Mouse (Mus musculus) kidney, embryonic 16.5 days (tissue): Measurements from ENCODE around the gene Crebl2. TPM values are rescaled to one million over a fixed set of nuclear protein-coding genes. Genes with fewer than 3 reads are reported as not detected.

Experiments
- ATAC-seq: fragments of 200-750 bp; cut with Nextera tagmentation; 2 replicates; pipeline ENCODE4 v1.8.0; 2017; ENCODE audit warnings: moderate TSS enrichment; ENCODE audit not compliant: low FRiP score, low TSS enrichment
- H3K27ac ChIP-seq: fragments of 300-500 bp; sonication (generic); 2 replicates; pipeline ENCODE4 v1.5.1; 2014; ENCODE audit warnings: low read length
- H3K27me3 ChIP-seq: fragments of 300-500 bp; sonication (generic); 2 replicates; pipeline ENCODE4 v1.6.1; 2014; ENCODE audit warnings: low read length, control low read depth, mixed read lengths; ENCODE audit not compliant: insufficient read depth
- H3K36me3 ChIP-seq: fragments of 300-500 bp; sonication (generic); 2 replicates; pipeline ENCODE4 v1.6.1; 2014; ENCODE audit warnings: low read length, control low read depth, mixed read lengths; ENCODE audit not compliant: insufficient read depth
- H3K4me1 ChIP-seq: fragments of 300-500 bp; sonication (generic); 2 replicates; pipeline ENCODE4 v1.6.1; 2014; ENCODE audit warnings: low read length, control low read depth, mixed read lengths; ENCODE audit not compliant: insufficient read depth
- H3K4me2 ChIP-seq: fragments of 300-500 bp; sonication (generic); replicated peaks from 2 replicates; pipeline ENCODE4 v1.6.1; 2014; ENCODE audit warnings: low read depth, low read length
- H3K4me3 ChIP-seq: fragments of 300-500 bp; sonication (generic); 2 replicates; pipeline ENCODE4 v1.5.1; 2014; ENCODE audit warnings: mild to moderate bottlenecking, low read length
- H3K9ac ChIP-seq: fragments of 300-500 bp; sonication (generic); replicated peaks from 2 replicates; pipeline ENCODE4 v1.6.1; 2014; ENCODE audit warnings: low read length
- H3K9me3 ChIP-seq: fragments of 300-500 bp; sonication (generic); 2 replicates; pipeline ENCODE4 v1.6.1; 2016; ENCODE audit warnings: low read length, control low read depth
- WGBS: fragments of 180-500 bp; shearing (Covaris S2); extraction: QIAGEN DNeasy Blood & Tissue Kit; methylation state at CpG from one replicate; pipeline ENCODE4 v1.1.7; 2014; 5-methylcytosine and 5-hydroxymethylcytosine counted together
- polyA plus RNA-seq: library from polyadenylated mRNA; unstranded; fragments of >200 nt; fragmentation: Nextera tagmentation; extraction: Ambion mirVana; gene quantifications from 2 replicates; pipeline ENCODE4 v1.2.1, GENCODE M21; 2015

Gene Crebl2
- polyA plus RNA-seq, 1 experiment from 2014 or later, result 2.8 TPM

- Histone ChIP-seq H3K4me1 (no peaks in the 10 kb centered on the region), H3K27ac (no peak overlapping the region), H3K4me2 (no peak overlapping the region), H3K9ac (no peak overlapping the region), H3K36me3 (no peaks in the 10 kb centered on the region), H3K9me3 (no peaks in the 10 kb centered on the region), H3K4me3 (no peak overlapping the region), H3K27me3 (no peaks in the 10 kb centered on the region)
- WGBS, result 93% methylated on average over 5 of the region's 5 CpGs
- ATAC-seq, result no peak
Measured at GRCm38 (mm10) chr6:134879556-134879955, 49.6 kb downstream of the Crebl2 start.

- 70% methylated on average over 2 of the region's 2 CpGs for WGBS
- ATAC-seq, result no peak
- H3K36me3 ChIP-seq, result no peaks in the 10 kb centered on the region
- H3K27ac ChIP-seq, result no peak overlapping the region
- no peaks in the 10 kb centered on the region for H3K27me3 ChIP-seq
- no peak overlapping the region for H3K4me3 ChIP-seq
- H3K9me3 ChIP-seq, result no peaks in the 10 kb centered on the region
- no peaks in the 10 kb centered on the region for H3K4me1 ChIP-seq
- H3K4me2 ChIP-seq, result no peak overlapping the region
- no peak overlapping the region for H3K9ac ChIP-seq
Measured at GRCm38 (mm10) chr6:134880046-134880445, 50.1 kb downstream of the Crebl2 start.

- Histone ChIP-seq H3K9me3 (no peaks in the 10 kb centered on the region), H3K27me3 (no peaks in the 10 kb centered on the region), H3K36me3 (no peaks in the 10 kb centered on the region), H3K4me2 (no peak overlapping the region), H3K9ac (no peak overlapping the region), H3K4me3 (no peak overlapping the region), H3K4me1 (peaks cover 6% of the 10 kb centered on the region), H3K27ac (no peak overlapping the region)
- 83% methylated on average over 4 of the region's 4 CpGs for WGBS
- no peak for ATAC-seq
Measured at GRCm38 (mm10) chr6:134883661-134884060, 53.7 kb downstream of the Crebl2 start.

GRCm38 (mm10) chr6:134885515-134885914 is 55.6 kb downstream of the Crebl2 start:
- H3K4me3 ChIP-seq, result no peak overlapping the region
- no peaks in the 10 kb centered on the region for H3K36me3 ChIP-seq
- H3K4me1 ChIP-seq, result peaks cover 6% of the 10 kb centered on the region
- H3K27ac ChIP-seq, result no peak overlapping the region
- 87% methylated on average over 2 of the region's 2 CpGs for WGBS
- no peak overlapping the region for H3K9ac ChIP-seq
- H3K9me3 ChIP-seq, result no peaks in the 10 kb centered on the region
- ATAC-seq, result no peak
- H3K27me3 ChIP-seq, result no peaks in the 10 kb centered on the region
- no peak overlapping the region for H3K4me2 ChIP-seq

- no peak for ATAC-seq
- 87% methylated on average over 8 of the region's 8 CpGs for WGBS
- no peak overlapping the region for H3K4me2 ChIP-seq
- H3K27ac ChIP-seq, result no peak overlapping the region
- no peaks in the 10 kb centered on the region for H3K27me3 ChIP-seq
- H3K36me3 ChIP-seq, result no peaks in the 10 kb centered on the region
- peaks cover 6% of the 10 kb centered on the region for H3K4me1 ChIP-seq
- H3K9me3 ChIP-seq, result no peaks in the 10 kb centered on the region
- H3K4me3 ChIP-seq, result no peak overlapping the region
- H3K9ac ChIP-seq, result no peak overlapping the region
Measured at GRCm38 (mm10) chr6:134886475-134886874, 56.5 kb downstream of the Crebl2 start.

- no peaks in the 10 kb centered on the region for H3K27me3 ChIP-seq
- no peak for ATAC-seq
- H3K4me3 ChIP-seq, result no peak overlapping the region
- H3K4me1 ChIP-seq, result peaks cover 6% of the 10 kb centered on the region
- H3K9me3 ChIP-seq, result no peaks in the 10 kb centered on the region
- no peak overlapping the region for H3K27ac ChIP-seq
- WGBS, result 46% methylated on average over 5 of the region's 5 CpGs
- H3K9ac ChIP-seq, result no peak overlapping the region
- H3K36me3 ChIP-seq, result no peaks in the 10 kb centered on the region
- peak overlapping the region; percentile 41; the same call in 1 of the 2 replicates for H3K4me2 ChIP-seq
Measured at GRCm38 (mm10) chr6:134887008-134887407, 57.1 kb downstream of the Crebl2 start.

- Histone ChIP-seq H3K9ac (no peak overlapping the region), H3K4me1 (peaks cover 6% of the 10 kb centered on the region), H3K36me3 (no peaks in the 10 kb centered on the region), H3K4me2 (peak overlapping the region; percentile 41), H3K4me3 (peak overlapping the region; percentile 24), H3K9me3 (no peaks in the 10 kb centered on the region), H3K27ac (no peak overlapping the region), H3K27me3 (no peaks in the 10 kb centered on the region)
- ATAC-seq, result peak; percentile 57; the same call in 1 of the 2 replicates
- 5% methylated on average over 10 of the region's 10 CpGs for WGBS
Measured at GRCm38 (mm10) chr6:134887711-134888449, 57.9 kb downstream of the Crebl2 start.

- Histone ChIP-seq H3K4me2 (no peak overlapping the region), H3K27me3 (no peaks in the 10 kb centered on the region), H3K4me3 (no peak overlapping the region), H3K36me3 (no peaks in the 10 kb centered on the region), H3K4me1 (peaks cover 6% of the 10 kb centered on the region), H3K9ac (no peak overlapping the region), H3K9me3 (no peaks in the 10 kb centered on the region), H3K27ac (no peak overlapping the region)
- WGBS, result 3% methylated on average over 4 of the region's 4 CpGs
- no peak for ATAC-seq
Measured at GRCm38 (mm10) chr6:134888563-134889017, 58.6 kb downstream of the Crebl2 start.

- Histone ChIP-seq H3K27me3 (no peaks in the 10 kb centered on the region), H3K4me2 (no peak overlapping the region), H3K36me3 (no peaks in the 10 kb centered on the region), H3K9ac (no peak overlapping the region), H3K27ac (no peak overlapping the region), H3K4me3 (no peak overlapping the region), H3K4me1 (peaks cover 6% of the 10 kb centered on the region), H3K9me3 (no peaks in the 10 kb centered on the region)
- WGBS, result 75% methylated on average over 1 of the region's 1 CpGs
- ATAC-seq, result no peak
Measured at GRCm38 (mm10) chr6:134889763-134890162, 59.8 kb downstream of the Crebl2 start.

- no peak overlapping the region for H3K27ac ChIP-seq
Measured at GRCm38 (mm10) chr6:134890436-134890835, 60.5 kb downstream of the Crebl2 start.

More at GRCm38 (mm10) chr6:134890436-134890835, 60.5 kb downstream of the Crebl2 start:
- Histone ChIP-seq H3K27me3 (no peaks in the 10 kb centered on the region), H3K9me3 (no peaks in the 10 kb centered on the region), H3K4me3 (no peak overlapping the region), H3K36me3 (no peaks in the 10 kb centered on the region), H3K4me2 (no peak overlapping the region), H3K4me1 (peaks cover 6% of the 10 kb centered on the region), H3K9ac (no peak overlapping the region)
- no peak for ATAC-seq
- 81% methylated on average over 7 of the region's 7 CpGs for WGBS
